Mouse (Mus musculus): ENCODE measurements at regions not wholly inside any gene's neighbourhood (a gene's known extent, or its start where the extent isn't known, plus 50 kb on each side); places are given as distances from the start of the nearest gene placed in this dataset.

DNA sequence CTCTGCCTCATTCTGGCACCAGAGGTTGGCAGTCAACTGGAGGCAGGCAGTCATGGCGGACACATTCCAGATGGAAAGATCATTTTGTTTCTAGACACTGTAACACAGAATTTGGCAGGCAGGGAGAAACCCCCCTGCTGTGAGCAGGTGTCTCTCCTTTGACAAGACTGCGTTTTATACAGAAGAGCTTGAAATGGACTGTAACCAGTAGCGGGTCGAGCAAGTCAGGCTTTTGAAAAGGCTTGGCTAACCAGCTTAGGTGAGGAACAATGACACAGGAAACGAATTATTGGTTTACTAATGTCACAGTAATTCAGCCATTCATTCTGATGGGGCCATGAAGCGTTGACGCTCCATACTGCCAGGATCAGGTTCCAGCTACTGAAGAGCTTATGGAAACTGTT, 275.3 kb upstream of the Slc24a5 start:
- DNase-seq, result no peak

DNA sequence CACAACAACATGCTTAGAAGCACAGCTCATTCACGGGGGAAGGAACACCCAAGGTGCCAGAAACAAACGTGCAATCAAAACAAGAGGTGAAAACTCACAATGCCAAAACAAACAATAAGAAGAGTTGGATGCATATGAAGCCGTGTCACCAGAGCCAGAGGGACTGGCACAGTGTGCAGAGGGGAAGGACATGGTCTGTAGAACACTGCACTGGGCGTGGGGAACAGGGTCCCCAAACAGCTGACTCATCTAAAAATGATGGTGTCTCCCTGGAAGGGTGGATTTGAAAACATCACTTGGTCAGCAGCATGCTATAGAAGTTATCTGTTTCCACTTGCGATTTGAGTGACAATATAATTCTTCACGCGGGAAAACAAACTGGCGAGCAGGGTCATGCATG, 256.2 kb upstream of the Slc24a5 start:
- no peak for DNase-seq

DNA sequence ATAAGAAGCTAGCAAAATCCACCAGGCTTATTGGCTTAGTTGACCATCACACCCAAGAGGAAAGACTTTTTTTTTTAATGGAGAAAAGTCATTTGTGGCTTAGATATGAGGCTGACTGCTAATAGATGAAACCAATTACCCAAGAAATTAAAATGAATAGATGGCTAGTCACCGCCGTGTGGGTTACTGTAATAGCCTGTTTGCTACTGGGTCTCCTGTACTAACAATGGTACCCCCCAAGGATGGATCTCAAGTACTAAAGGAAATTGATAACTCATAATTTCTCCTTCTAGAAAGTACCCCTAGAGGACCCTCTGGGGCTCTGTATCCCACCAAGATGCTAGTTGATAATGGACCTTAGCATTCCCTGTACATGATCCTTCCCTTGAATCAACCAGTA, 251.1 kb upstream of the Slc24a5 start:
- no peak for DNase-seq

DNA sequence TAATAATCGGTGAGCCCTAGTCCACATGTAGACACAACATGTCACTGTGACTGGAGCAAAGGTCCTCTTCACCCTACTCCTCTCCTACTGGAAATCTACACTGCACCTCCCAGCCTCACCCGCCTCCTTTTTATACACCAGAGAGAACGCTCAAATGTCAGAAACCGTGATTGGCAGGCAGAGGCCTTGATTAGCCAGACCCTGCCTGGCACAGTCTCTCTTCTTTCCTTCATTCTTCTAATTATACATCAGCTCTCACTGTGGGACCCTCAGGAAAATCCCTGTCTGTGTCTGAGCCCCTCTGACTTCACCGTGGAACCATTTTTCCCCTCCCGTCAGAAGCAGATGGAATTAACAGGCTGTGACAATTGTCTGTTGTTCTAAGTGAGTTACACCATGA, 248.1 kb upstream of the Slc24a5 start:
- no peak for DNase-seq

DNA sequence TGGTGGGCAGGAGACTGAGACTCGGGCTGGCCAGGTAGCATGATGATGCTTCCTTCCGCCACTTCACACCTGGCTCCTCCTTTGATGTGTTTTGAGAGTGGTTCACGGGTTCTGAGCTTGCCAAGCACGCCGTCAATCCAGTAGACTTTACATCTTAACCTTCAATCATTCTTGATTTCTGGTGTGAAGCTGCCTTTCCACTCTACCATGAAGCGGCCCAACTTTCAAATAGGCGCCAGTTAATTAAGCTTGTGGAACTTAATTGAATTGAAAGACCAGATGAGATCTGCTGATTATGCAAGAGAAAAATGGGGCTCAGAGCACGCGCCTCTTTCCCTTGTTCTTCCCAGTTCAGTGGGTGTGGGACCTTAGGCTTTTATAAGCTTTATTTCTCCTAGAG, 247.1 kb upstream of the Slc24a5 start:
- DNase-seq, result no peak

DNA sequence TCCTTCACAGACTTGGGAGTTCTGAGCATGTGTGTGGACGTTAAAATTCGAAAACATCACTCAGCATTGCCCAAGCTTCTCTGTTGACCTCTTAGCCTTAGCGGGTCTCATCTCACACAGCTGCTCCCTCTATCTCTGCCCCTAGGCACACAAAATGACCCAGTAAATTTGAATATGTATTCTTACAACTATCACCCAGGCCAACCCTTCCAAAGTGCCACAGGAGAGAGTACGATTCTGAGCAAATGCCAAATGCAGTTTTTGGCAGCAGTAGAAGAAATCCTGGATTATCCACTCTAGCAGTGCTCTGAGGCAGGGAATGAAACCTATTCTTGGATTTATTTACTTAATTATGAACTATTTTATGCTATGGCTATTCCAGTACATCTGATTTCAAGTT, 246.6 kb upstream of the Slc24a5 start:
- no peak for DNase-seq

DNA sequence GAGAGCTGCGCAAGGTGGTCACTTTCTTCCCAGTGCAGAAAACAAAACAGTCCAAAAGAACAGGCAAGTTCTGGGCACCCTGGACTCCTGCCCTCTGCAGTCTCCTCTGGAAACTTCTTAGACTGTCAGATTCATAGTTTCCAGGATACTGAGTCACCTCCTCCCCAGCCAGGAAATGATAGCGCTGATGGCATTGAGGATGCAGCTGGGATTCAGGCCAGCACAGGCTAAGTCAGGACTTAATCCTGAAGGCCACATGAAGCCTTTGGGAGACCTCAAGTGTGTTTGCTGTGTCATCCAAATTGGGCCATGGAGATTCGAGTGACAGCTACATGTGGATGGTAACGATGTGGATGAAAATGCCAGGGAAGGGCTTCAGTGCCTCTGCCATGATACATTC, 219.1 kb upstream of the Slc24a5 start:
- DNase-seq, result peak; percentile 64

DNA sequence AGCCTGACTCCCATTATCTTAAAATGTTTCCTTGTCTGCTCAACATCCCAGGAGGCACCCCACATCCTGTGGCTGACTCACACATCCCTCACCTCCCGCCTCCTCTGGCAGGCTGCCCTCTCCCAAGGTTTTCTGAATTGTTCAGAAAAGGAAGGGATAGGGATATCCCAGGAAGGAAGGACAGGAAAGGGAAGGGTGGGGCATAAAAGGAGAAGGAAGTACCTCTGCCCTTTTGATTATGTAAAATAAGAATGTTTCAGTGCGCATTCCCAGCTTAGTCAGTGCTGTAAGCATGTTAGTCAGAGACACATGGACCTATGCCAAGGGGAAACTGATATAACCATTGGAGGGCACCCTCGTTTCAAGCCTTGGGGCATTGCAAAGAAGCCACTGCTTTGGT, 209.4 kb upstream of the Slc24a5 start:
- DNase-seq, result peak; percentile 90

DNA sequence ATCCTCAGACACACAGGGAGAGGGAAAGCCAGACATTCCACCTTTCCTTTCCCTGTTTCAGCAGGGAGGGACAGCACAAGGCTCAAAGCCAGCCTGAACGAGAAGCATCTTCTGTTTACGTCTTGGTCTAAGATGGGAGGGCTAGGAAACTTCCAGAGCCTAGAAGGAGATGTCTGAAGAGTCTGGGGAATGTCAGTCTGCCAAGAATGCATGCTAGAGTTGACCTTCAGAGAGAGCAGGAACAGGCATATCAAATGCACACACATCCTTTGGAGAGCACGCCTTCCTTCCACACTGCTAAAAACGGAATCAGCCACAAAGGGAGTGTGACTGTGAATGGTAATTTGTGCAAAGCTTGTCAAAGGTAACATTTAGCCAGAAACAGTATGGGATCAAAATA, 179.7 kb upstream of the Slc24a5 start:
- DNase-seq, result no peak

DNA sequence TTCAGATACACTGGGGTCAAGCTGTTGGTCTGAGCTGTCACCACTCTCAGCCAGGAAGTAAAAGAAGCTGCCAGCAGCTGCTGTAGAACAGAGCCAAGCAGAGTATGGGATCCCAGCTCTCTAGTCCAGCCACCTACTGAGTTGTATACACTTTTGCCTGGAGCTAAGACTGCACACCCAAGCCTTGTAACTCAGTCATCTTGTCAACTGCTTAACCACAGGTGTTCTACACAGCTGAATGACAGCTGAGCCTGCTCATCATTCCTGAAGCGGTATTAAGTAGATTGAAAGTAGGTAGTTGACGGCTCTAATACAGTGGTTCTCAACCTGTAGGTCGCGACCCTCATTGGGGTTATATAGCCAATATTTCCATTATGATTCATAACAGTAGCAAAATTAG, 172.9 kb upstream of the Slc24a5 start:
- DNase-seq, result no peak

DNA sequence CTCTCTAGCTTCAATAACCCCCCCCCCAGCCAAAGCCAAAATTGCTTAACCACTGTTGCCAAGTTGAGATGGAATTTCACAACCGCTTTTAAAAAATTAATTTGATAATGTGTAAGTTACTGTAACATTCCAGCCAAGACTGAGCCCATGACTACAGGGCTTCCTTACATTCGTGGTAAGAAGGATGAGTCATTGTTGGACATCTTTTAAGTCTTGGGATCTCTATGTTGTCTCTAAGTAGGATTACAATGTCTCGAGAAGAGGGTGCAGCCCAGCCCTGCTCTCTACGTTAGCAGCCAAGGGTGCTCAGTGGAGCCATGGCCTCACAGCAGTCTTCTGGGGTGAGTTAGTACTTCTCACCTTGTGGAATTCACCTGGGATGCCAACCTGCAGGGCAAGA, 164.4 kb upstream of the Slc24a5 start:
- no peak for DNase-seq

DNA sequence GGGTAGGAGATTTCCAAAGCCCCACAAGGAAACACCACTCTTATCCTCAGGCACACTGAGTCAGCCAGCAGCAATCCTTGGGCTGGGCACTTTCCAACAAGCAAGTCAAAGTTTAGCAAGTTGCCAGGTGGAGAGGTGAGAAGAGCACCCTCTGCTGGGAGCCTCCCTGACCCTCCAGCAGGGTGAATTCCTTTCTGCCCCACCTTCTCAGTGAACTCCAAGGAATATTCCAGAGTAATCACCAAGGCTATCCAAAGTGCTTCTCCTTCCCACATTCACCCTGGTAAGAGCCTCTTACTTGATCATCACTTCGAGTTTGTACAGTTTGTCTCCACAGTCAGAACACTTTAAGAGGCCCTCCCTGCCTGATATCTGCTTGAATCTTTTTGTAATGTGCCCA, 162.8 kb upstream of the Slc24a5 start:
- DNase-seq, result peak; percentile 35

DNA sequence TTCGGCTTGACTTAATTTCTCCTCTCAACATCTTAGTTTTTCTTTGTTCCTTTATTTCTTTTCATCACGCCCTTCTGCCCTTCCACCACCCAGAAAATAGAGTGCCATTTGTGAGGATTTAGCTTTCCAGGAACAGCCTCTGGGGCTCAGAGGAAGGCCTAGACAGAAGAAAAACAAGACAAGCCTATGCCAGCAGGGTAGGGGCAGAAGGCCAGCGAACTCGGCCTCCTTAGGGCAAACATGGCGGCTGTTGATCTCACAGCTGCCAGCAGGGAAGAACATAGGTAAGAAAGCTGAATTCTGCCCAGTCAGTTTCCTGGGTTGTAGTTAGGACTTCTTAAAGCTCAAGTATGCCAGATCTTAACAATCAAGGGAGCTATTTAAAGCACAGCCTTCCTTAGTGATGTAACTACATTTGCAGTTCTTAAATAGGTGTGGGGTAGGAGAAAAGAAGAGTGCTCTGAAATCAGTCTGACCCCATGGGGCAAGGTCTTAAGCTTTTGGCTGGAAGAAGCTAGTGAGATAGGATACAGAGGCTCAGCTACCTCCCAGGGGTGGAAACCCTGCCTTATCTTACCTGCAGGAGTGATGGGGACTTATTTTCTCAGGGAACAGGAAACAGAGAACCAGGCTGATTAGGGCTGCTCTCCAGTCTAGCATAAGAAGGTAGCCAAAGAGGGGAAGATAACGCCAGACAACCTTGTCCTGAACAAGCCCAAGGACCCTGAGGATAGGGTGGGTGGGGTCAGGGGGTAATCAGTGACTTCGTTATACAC, 148.8 kb upstream of the Slc24a5 start:
- no peak for DNase-seq

DNA sequence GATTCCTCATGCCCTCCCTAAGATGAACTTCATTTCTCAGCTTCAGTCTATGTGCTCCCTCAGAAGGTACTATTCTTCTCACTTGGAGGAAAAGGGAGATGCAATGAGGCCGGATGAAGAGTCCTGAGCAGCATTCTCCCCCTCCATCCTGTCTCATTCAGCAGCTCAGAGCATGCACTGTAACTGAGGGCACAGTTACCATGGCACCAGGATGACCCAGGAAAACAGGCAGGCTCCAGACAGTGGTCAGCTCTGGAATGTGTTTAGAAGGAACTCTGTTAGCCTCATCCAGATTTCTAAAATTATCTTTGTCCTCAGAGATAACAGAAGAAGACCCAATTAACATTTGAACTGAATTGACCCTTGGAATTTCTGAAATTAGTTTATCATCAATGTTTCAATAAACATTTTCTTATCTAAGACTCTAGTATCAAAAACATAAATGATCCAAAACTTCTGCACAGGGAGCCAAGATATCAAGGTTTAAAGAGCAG, 148.1 kb upstream of the Slc24a5 start:
- DNase-seq, result no peak

DNA sequence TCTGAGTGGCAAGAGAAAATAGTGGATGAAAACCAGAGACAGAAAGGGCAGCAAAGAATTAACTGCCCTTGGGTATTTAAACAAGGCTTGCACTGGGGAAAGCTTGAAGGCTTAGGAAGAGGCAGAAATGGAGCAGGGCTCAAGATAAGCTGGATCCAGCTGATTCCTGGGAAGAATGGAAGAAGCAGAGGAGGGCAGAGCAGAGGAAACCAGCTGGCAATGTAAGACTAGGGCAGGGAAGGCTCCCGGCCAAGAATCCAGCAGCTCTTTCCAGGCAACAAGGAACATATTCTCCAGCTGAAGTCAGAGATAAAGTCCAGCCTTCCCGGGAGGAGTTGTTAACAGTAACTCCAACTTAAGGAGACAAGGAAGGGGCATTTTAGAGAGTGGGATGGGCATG, 147.7 kb upstream of the Slc24a5 start:
- peak; percentile 10 for DNase-seq

DNA sequence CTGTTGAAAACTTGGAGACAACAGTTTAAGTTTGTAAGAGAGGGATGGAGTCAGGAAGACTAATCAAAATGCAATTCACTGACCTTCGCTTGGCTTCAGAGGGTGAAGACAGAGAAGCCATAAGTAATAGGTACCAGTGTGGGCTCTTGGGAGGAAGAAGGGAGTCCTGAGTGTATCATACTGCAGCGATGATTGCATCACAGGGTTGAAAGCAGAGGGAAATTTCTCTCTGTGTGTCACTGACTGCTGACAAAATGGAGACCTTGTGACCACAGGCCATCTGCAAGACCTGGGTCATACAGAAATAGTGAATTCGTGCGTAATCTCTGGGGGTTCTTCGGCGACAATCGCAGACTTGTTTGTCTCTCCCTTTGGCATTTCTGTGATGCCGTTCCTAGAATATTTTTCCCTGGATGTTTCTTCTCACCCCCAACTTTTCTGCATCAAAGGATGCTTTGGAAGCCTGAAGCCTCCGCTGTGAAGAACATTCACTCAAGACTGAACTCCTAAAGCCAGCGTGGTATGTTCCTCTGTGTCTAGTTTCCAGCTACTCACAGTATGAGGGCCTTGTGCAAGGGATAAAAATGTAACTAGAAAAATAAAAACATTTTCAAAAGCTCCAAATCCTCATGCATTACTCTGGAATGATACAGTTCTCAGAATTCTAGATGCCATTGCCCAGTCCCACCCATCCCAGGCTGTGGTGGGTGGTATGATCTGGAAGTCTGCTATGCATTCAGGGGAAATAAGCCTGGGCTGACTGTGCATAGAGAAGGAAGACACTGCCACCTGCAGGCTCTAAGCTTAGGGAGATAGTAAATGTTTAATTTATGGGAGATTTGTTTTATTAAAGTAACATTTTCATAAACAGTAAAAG, 139.8 kb upstream of the Slc24a5 start:
- peak; percentile 81 for DNase-seq

DNA sequence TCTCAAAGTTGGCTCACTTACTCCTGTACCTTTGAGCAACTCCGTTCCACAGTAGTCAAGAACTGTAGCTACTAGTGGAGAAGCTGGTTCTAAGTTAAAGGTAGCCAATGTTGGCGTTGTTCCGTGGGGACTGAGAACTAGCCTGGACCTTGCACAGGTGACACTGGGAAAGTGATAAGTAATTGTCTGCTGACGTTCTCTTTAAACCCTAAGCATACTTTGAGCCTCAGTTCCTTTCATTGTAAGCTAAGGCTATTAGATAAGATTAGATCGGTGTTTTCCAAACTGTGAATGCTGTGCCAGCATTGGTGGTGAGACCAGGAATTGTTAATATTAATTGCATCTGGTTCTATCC, 139.2 kb upstream of the Slc24a5 start:
- DNase-seq, result no peak

DNA sequence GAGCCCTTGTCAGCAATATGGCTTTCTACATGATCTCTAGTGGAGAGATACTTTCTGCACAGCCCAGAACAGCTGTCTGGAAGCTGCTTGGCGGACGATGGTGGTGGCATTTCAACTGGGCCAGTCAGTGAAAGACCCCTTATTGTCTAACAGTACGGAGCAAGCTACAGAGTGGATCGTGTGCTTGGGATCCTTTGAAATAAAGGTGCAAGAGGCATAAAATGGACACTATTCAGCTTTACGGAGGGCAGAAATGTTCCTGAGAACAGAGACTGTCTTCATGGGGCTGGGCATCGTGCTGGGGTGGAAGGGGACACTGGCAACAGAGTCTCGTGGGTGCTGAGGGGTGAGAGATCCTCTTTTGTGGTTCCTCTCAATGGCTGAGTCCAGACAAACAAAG, 137.2 kb upstream of the Slc24a5 start:
- no peak for DNase-seq

DNA sequence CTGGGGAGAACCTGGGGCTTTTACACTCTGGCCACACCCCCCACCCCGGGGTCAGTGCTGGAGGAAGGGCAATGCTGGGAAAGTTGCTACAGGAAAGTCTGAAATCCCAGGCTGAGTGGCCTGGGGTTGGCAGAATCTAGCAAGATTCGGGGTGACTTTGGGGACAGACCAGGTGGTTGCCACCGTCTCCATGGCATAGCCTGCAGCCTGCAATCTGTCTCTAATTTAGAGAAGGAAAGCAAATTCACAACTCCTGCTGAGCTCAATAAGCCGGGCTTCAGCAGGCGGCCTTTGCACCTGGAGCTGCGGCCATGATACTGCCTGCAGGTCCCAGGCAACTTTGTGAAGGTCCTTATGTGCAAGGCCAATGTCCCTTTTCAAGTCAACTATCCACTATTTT, 135.4 kb upstream of the Slc24a5 start:
- DNase-seq, result no peak

DNA sequence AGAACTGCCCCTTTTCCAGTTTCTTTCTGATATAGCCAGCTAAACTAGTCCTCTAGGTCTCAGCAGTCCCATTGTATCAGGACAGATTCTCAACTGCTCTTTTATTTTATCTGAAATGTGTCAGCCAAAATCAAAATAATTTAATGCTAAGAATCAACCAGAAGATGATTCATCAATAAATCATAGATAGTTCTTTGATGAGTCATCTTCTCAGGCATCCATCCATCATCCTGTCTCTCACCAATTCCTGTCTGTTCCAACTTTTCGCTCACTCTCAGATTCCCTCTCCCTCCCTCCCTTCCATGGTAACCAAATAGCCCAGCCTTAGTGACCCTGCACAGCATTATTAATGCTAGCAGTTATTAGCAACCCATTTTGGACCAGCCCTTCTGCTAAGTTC, 134.0 kb upstream of the Slc24a5 start:
- no peak for DNase-seq

DNA sequence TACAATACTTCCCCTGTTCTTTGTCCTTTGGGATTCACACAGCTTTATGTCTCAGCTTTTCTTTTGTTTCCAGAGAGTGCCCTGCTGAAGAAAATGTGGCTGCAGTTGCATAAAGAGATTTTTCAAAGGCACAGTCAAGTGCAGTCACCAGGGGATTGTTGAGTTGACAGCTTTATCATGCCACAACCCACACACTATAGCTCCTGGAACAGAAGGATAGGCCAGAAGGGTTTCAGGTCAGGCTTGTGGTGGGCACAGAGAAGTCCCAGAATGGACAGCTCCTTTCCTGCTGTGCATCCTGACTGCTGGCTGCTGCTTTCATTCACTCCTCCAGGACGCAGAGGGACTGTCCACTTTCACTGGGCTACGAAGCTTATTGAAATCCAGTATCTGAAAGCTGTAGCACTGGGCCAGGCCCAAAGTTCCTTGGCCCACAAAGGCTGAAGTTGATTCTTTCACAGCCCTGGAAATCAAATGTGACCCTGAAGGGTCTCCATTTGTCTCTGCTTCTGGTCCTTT, 119.6 kb upstream of the Slc24a5 start:
- DNase-seq, result peak; percentile 21

DNA sequence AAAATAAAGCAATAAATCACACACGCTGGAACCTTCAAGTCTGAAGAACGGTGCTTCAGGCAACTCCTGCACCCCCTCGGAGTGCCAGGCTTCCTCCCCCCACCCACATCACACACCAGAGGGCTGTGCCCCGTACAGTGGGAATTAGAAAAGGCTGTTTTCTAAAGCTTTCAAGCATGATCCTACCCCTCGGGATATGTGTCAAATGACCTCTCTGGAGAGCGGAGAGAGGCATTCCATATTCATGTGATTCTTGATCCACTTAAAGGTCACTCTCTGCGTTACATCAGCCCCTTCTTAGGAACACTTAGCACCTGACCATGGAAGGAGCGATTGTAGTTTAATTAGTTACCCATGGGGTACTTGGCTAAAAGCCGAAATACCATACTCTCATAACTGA, 119.1 kb upstream of the Slc24a5 start:
- DNase-seq, result peak; percentile 42

DNA sequence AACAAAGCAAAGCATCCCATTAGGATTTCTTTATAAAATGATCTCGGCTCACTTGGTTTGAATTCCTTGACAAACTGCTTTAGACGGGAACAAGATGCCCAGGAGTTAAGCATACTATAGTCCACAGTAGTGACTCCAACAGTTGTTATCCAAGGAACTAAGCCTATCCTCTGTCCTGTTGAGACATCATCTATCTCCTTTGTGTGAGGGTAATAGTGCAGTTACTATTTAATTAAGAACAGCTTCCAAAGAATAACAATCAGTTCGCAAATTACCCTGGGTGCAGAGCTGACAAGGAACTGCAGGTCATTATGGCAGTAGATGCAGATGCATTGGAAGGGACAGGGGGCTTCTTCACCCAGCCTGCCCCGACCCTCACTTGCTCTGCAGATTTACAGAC, 115.7 kb upstream of the Slc24a5 start:
- DNase-seq, result no peak

DNA sequence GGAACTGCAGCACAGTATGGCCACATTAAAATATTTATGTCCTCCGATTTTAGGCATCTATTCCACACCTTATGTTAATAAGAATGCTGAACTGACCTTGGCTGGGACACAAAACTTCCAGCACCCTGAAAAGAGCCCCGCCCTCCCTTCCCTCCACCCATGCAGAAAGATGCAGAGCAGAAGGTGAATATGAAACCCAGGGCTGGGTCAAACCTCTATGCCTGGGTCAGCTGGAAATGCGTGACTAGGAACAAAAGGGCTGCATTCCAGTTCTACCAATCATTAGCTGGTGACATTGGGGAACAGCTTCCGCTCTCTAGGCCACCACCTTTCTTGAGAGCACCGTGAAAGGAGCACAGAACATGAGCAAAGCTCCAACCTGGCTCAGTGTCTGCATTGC, 114.9 kb upstream of the Slc24a5 start:
- DNase-seq, result peak; percentile 45

Measured in kidney, postnatal 10 days (tissue).